Mouse (Mus musculus) CH12.LX (cell line): ENCODE data around the gene Mknk2. TPM values are rescaled to one million over a fixed set of nuclear protein-coding genes. Genes with fewer than 3 reads are reported as not detected.
A peak's percentile ranks its signal among the peaks of the same experiment; 100 is the strongest.

Experiments
- DNase-seq: peaks from one replicate; pipeline ENCODE4 v3.0.0-alpha.2; 2013; ENCODE audit errors: extremely low read depth
- H3K27ac ChIP-seq: 2 replicates; pipeline ENCODE4 v1.5.1; 2012; ENCODE audit warnings: low read depth, mild to moderate bottlenecking, control low read depth, moderate library complexity; ENCODE audit not compliant: insufficient read depth
- H3K27me3 ChIP-seq: replicated peaks from 2 replicates; pipeline ENCODE3; 2012; ENCODE audit warnings: inconsistent platforms
- H3K36me3 ChIP-seq, 2 experiments: replicated peaks in 1 of 2; 2 replicates each; pipeline versions ENCODE3 to v1.6.1; 2012; ENCODE audit warnings: inconsistent platforms in 1 of 2, low read length in 1 of 2, mild to moderate bottlenecking in 1 of 2, mixed read lengths in 1 of 2, moderate library complexity in 1 of 2; ENCODE audit not compliant: control insufficient read depth in 1 of 2, insufficient read depth in 1 of 2
- H3K4me1 ChIP-seq, 2 experiments: 2 replicates each; pipeline ENCODE4 v1.6.1; 2012; ENCODE audit warnings: inconsistent platforms in 1 of 2, moderate library complexity in 1 of 2; ENCODE audit not compliant: insufficient read depth in 2 of 2, control insufficient read depth in 1 of 2
- H3K4me2 ChIP-seq: 2 replicates; pipeline ENCODE4 v1.6.1; 2012; ENCODE audit warnings: low read depth, mild to moderate bottlenecking, control low read depth; ENCODE audit not compliant: poor library complexity, insufficient read depth, severe bottlenecking
- H3K4me3 ChIP-seq, 3 experiments: fragments of 150-350 bp in 1 of 3; sonication (generic) in 1 of 3; replicated peaks in 1 of 3; 2 replicates each; pipeline versions ENCODE3 to v1.5.1; 2011 to 2012; ENCODE audit warnings: low read depth in 2 of 3, low read length in 2 of 3, mild to moderate bottlenecking in 2 of 3, moderate library complexity in 2 of 3, control low read depth in 1 of 3, improper control_type of control experiment in 1 of 3, inconsistent platforms in 1 of 3, mixed read lengths in 1 of 3; ENCODE audit not compliant: poor library complexity in 1 of 3
- H3K79me2 ChIP-seq: replicated peaks from 2 replicates; pipeline ENCODE4 v1.6.1; 2012; ENCODE audit warnings: mild to moderate bottlenecking, moderate library complexity; ENCODE audit not compliant: control insufficient read depth, poor library complexity, insufficient read depth, severe bottlenecking; ENCODE audit errors: extremely low read depth
- H3K9ac ChIP-seq: 2 replicates; pipeline ENCODE4 v1.6.1; 2012; ENCODE audit warnings: low read depth, mild to moderate bottlenecking, control low read depth, moderate library complexity; ENCODE audit not compliant: insufficient read depth
- H3K9me3 ChIP-seq: replicated peaks from 2 replicates; pipeline ENCODE3; 2012; ENCODE audit warnings: low read length, inconsistent platforms, mixed read lengths
- CTCF ChIP-seq, 2 experiments: IDR thresholded peaks in 1 of 2; conservative IDR thresholded peaks in 1 of 2; 2 replicates each; pipeline ENCODE4 v1.5.1; 2011 to 2012; ENCODE audit warnings: low read depth in 2 of 2, low read length in 2 of 2, improper control_type of control experiment in 1 of 2, inconsistent platforms in 1 of 2, mild to moderate bottlenecking in 1 of 2, moderate library complexity in 1 of 2
- E2F4 ChIP-seq: IDR thresholded peaks from 2 replicates; pipeline ENCODE4 v1.6.1; 2011; ENCODE audit warnings: low read depth, low read length, improper control_type of control experiment; ENCODE audit not compliant: insufficient replicate concordance
- ETS1 ChIP-seq: conservative IDR thresholded peaks from 2 replicates; pipeline ENCODE4 v1.6.1; 2012; ENCODE audit warnings: low read depth, mild to moderate bottlenecking, inconsistent platforms, low read length, improper control_type of control experiment, moderate library complexity
- HCFC1 ChIP-seq: IDR thresholded peaks from 2 replicates; pipeline ENCODE4 v1.6.1; 2012; ENCODE audit warnings: low read depth, mild to moderate bottlenecking, inconsistent platforms, low read length, improper control_type of control experiment
- IRF4 ChIP-seq: IDR thresholded peaks from 2 replicates; pipeline ENCODE4 v1.6.1; 2014; ENCODE audit warnings: low read depth, mild to moderate bottlenecking, inconsistent platforms, low read length, improper control_type of control experiment
- JUN ChIP-seq: IDR thresholded peaks from 2 replicates; pipeline ENCODE4 v1.6.1; 2011; ENCODE audit warnings: low read depth, mild to moderate bottlenecking, low read length, improper control_type of control experiment, moderate library complexity; ENCODE audit not compliant: insufficient read depth
- JUND ChIP-seq: conservative IDR thresholded peaks from 2 replicates; pipeline ENCODE4 v1.6.1; 2011; ENCODE audit warnings: low read depth, low read length, improper control_type of control experiment
- MAX ChIP-seq: IDR thresholded peaks from 2 replicates; pipeline ENCODE4 v1.6.1; 2011; ENCODE audit warnings: low read length, improper control_type of control experiment
- MAZ ChIP-seq: IDR thresholded peaks from 2 replicates; pipeline ENCODE4 v1.6.1; 2012; ENCODE audit warnings: low read depth, mild to moderate bottlenecking, inconsistent platforms, low read length, improper control_type of control experiment, moderate library complexity
- MEF2A ChIP-seq: IDR thresholded peaks from 2 replicates; pipeline ENCODE4 v1.6.1; 2014; ENCODE audit warnings: low read depth, mild to moderate bottlenecking, inconsistent platforms, low read length, improper control_type of control experiment, borderline replicate concordance
- MXI1 ChIP-seq: IDR thresholded peaks from 2 replicates; pipeline ENCODE4 v1.6.1; 2011; ENCODE audit warnings: mild to moderate bottlenecking, low read depth, low read length, improper control_type of control experiment
- POLR2A ChIP-seq: IDR thresholded peaks from 2 replicates; pipeline ENCODE4 v1.6.1; 2011; ENCODE audit warnings: low read depth, mild to moderate bottlenecking, improper control_type of control experiment, low read length
- RAD21 ChIP-seq: IDR thresholded peaks from 2 replicates; pipeline ENCODE4 v1.6.1; 2011; ENCODE audit warnings: low read depth, mild to moderate bottlenecking, low read length, improper control_type of control experiment, moderate library complexity
- RCOR1 ChIP-seq: conservative IDR thresholded peaks from 2 replicates; pipeline ENCODE4 v1.6.1; 2012; ENCODE audit warnings: low read depth, mild to moderate bottlenecking, inconsistent platforms, low read length, improper control_type of control experiment
- SMC3 ChIP-seq: IDR thresholded peaks from 2 replicates; pipeline ENCODE4 v1.6.1; 2011; ENCODE audit warnings: low read depth, low read length, improper control_type of control experiment
- USF2 ChIP-seq: conservative IDR thresholded peaks from 2 replicates; pipeline ENCODE4 v1.6.1; 2011; ENCODE audit warnings: low read depth, low read length, improper control_type of control experiment
- ZC3H11A ChIP-seq: IDR thresholded peaks from 2 replicates; pipeline ENCODE4 v1.6.1; 2012; ENCODE audit warnings: low read depth, mild to moderate bottlenecking, inconsistent platforms, low read length, improper control_type of control experiment
- ZNF384 ChIP-seq: IDR thresholded peaks from 2 replicates; pipeline ENCODE4 v1.6.1; 2012; ENCODE audit warnings: low read depth, low read length, improper control_type of control experiment, inconsistent platforms
- dilution Hi-C: fragments of 300-500 bp; cut with MboI; formaldehyde crosslinking; loops from 2 replicates; pipeline ENCODE4 v1.14.3; 2020; ENCODE audit warnings: low sequenced_read_pairs; ENCODE audit not compliant: extremely low pct_unique_long_range_greater_than_20kb, extremely low pct_ligation_motif_present
- in situ Hi-C: fragments of 300-500 bp; cut with MboI; formaldehyde crosslinking; loops from 3 replicates; pipeline ENCODE4 v1.14.3; 2019; ENCODE audit warnings: low sequenced_read_pairs, low pct_ligation_motif_present, low pct_unique_long_range_greater_than_20kb, mixed read lengths
- polyA plus RNA-seq: library from polyadenylated mRNA; unstranded; fragments of >175 nt; gene quantifications from 2 replicates; pipeline ENCODE4 v1.2.1, GENCODE M21; 2012; ENCODE audit warnings: low read depth; ENCODE audit not compliant: insufficient read length
- total RNA-seq, 2 experiments: library from RNA; depleted of rRNA; stranded (reverse); fragments of 300-350 nt in 1 of 2; fragments of >200 nt in 1 of 2; gene quantifications; 2 replicates each; pipeline ENCODE4 v1.2.3; 2012 to 2014

Mknk2 gene
- total and polyA plus RNA-seq, 3 experiments: 91.5 to 199 (median 138) TPM

- in situ Hi-C loops: no loop called here
- no peaks in the 10 kb centered on the region for H3K27me3 ChIP-seq
- peaks cover 0 to 23% of the 10 kb centered on the region in 2 experiments for H3K36me3 ChIP-seq
- no peak overlapping the region for H3K9ac ChIP-seq
- H3K79me2 ChIP-seq: no peaks in the 10 kb centered on the region
- TF ChIP-seq USF2 (no peak), MAZ (no peak), ZC3H11A (no peak), SMC3 (peak; percentile 8; the same call in 1 of the 2 replicates)
- no peaks in the 10 kb centered on the region for H3K9me3 ChIP-seq
- H3K4me2 ChIP-seq: no peak overlapping the region
- no peak overlapping the region for H3K4me3 ChIP-seq
- no peak for DNase-seq
- H3K4me1 ChIP-seq: peaks cover 20 to 40% of the 10 kb centered on the region in 2 experiments
- H3K27ac ChIP-seq: no peak overlapping the region
- dilution Hi-C loops: no loop called here
Observed at GRCm38 (mm10) chr10:80653156-80653720, 24.7 kb downstream of the Mknk2 start.

- no peak overlapping the region for H3K9ac ChIP-seq
- H3K4me1 ChIP-seq: peaks cover 10 to 21% of the 10 kb centered on the region in 2 experiments; a peak in 3 of 4 replicates
- H3K4me2 ChIP-seq: no peak overlapping the region
- no peaks in the 10 kb centered on the region for H3K27me3 ChIP-seq
- dilution Hi-C loops (no loop called here), in situ Hi-C loops (no loop called here)
- no peak overlapping the region for H3K4me3 ChIP-seq
- no peaks in the 10 kb centered on the region for H3K9me3 ChIP-seq
- no peak overlapping the region for H3K27ac ChIP-seq
- no peaks in the 10 kb centered on the region for H3K79me2 ChIP-seq
- H3K36me3 ChIP-seq: peaks cover 4 to 45% of the 10 kb centered on the region in 2 experiments
- TF ChIP-seq IRF4 (no peak), HCFC1 (no peak), ZNF384 (no peak), JUND (no peak), USF2 (no peak), MAX (no peak), CTCF (conservative IDR thresholded peaks at IDR 0.05 in 1 of 2, IDR thresholded peaks at IDR 0.05 in 1 of 2; ENCODE audit: low read depth in 2 of 2, low read length in 2 of 2) (no peak), JUN (no peak), ETS1 (no peak), ZC3H11A (no peak), POLR2A (no peak), MXI1 (no peak), RCOR1 (no peak), MEF2A (no peak), RAD21 (no peak), SMC3 (no peak), E2F4 (no peak)
- DNase-seq: no peak
Observed at GRCm38 (mm10) chr10:80650392-80650791, 27.5 kb downstream of the Mknk2 start.
